Mouse (Mus musculus): ENCODE measurements around the gene Olfr638. TPM values are rescaled to one million over a fixed set of nuclear protein-coding genes. Genes with fewer than 3 reads are reported as not detected.

The Olfr638 gene
- polyA plus RNA-seq, 1 experiment from 2014 or later, result not detected

Other genes with a start within 250 kb of the Olfr638 start
- gene Olfr630, start 241.4 kb upstream of the Olfr638 start, polyA plus RNA-seq (2015; fragmentation: Nextera tagmentation; extraction: Ambion mirVana), result not detected in 2 replicates
- not detected in 2 replicates for gene Olfr69, start 227.2 kb upstream of the Olfr638 start, polyA plus RNA-seq (2015; fragmentation: Nextera tagmentation; extraction: Ambion mirVana)
- gene Olfr68, start 219.0 kb upstream of the Olfr638 start, polyA plus RNA-seq (2015; fragmentation: Nextera tagmentation; extraction: Ambion mirVana), result not detected in 2 replicates
- gene Olfr67, start 206.9 kb upstream of the Olfr638 start, polyA plus RNA-seq (2015; fragmentation: Nextera tagmentation; extraction: Ambion mirVana), result not detected in 2 replicates
- 1,031 and 1,160 TPM in 2 replicates for gene Hbb-bt, start 184.8 kb upstream of the Olfr638 start, polyA plus RNA-seq (2015; fragmentation: Nextera tagmentation; extraction: Ambion mirVana)
- 2,098 and 2,335 TPM in 2 replicates for gene Hbb-bs, start 170.7 kb upstream of the Olfr638 start, polyA plus RNA-seq (2015; fragmentation: Nextera tagmentation; extraction: Ambion mirVana)
- gene Hbb-bh2, start 158.2 kb upstream of the Olfr638 start, polyA plus RNA-seq (2015; fragmentation: Nextera tagmentation; extraction: Ambion mirVana), result not detected in 2 replicates
- 37.1 and 47.9 TPM in 2 replicates for gene Hbb-bh1, start 155.6 kb upstream of the Olfr638 start, polyA plus RNA-seq (2015; fragmentation: Nextera tagmentation; extraction: Ambion mirVana)
- gene Hbb-y, start 145.5 kb upstream of the Olfr638 start, polyA plus RNA-seq (2015; fragmentation: Nextera tagmentation; extraction: Ambion mirVana), result 4,013 and 4,161 TPM in 2 replicates
- not detected in 2 replicates for gene Olfr66, start 112.5 kb upstream of the Olfr638 start, polyA plus RNA-seq (2015; fragmentation: Nextera tagmentation; extraction: Ambion mirVana)
- not detected in 2 replicates for gene Olfr64, start 104.3 kb upstream of the Olfr638 start, polyA plus RNA-seq (2015; fragmentation: Nextera tagmentation; extraction: Ambion mirVana)
- not detected in 2 replicates for gene Olfr65, start 95.3 kb upstream of the Olfr638 start, polyA plus RNA-seq (2015; fragmentation: Nextera tagmentation; extraction: Ambion mirVana)
- not detected in 2 replicates for gene Olfr631, start 69.9 kb upstream of the Olfr638 start, polyA plus RNA-seq (2015; fragmentation: Nextera tagmentation; extraction: Ambion mirVana)
- not detected in 2 replicates for gene Olfr632, start 64.4 kb upstream of the Olfr638 start, polyA plus RNA-seq (2015; fragmentation: Nextera tagmentation; extraction: Ambion mirVana)
- not detected in 2 replicates for gene Olfr633, start 54.3 kb upstream of the Olfr638 start, polyA plus RNA-seq (2015; fragmentation: Nextera tagmentation; extraction: Ambion mirVana)
- 0.03 TPM in 1 of 2 replicates, not detected in the other for gene Olfr635, start 27.6 kb upstream of the Olfr638 start, polyA plus RNA-seq (2015; fragmentation: Nextera tagmentation; extraction: Ambion mirVana)
- 0.03 TPM in 1 of 2 replicates, not detected in the other for gene Olfr639, start 18.6 kb downstream of the Olfr638 start, polyA plus RNA-seq (2015; fragmentation: Nextera tagmentation; extraction: Ambion mirVana)
- not detected in 2 replicates for gene Olfr640, start 26.8 kb downstream of the Olfr638 start, polyA plus RNA-seq (2015; fragmentation: Nextera tagmentation; extraction: Ambion mirVana)
- gene Olfr641, start 36.7 kb downstream of the Olfr638 start, polyA plus RNA-seq (2015; fragmentation: Nextera tagmentation; extraction: Ambion mirVana), result not detected in 2 replicates
- not detected in 2 replicates for gene Olfr642, start 53.9 kb downstream of the Olfr638 start, polyA plus RNA-seq (2015; fragmentation: Nextera tagmentation; extraction: Ambion mirVana)
- gene 4930516K23Rik, start 62.7 kb downstream of the Olfr638 start, polyA plus RNA-seq (2015; fragmentation: Nextera tagmentation; extraction: Ambion mirVana), result not detected in 2 replicates
- gene Olfr644, start 73.1 kb downstream of the Olfr638 start, polyA plus RNA-seq (2015; fragmentation: Nextera tagmentation; extraction: Ambion mirVana), result not detected in 2 replicates
- gene Olfr645, start 86.7 kb downstream of the Olfr638 start, polyA plus RNA-seq (2015; fragmentation: Nextera tagmentation; extraction: Ambion mirVana), result not detected in 2 replicates
- gene Olfr646, start 106.1 kb downstream of the Olfr638 start, polyA plus RNA-seq (2015; fragmentation: Nextera tagmentation; extraction: Ambion mirVana), result not detected in 2 replicates
- gene Ubqln5, start 131.1 kb downstream of the Olfr638 start, polyA plus RNA-seq (2015; fragmentation: Nextera tagmentation; extraction: Ambion mirVana), result not detected in 2 replicates
- not detected in 2 replicates for gene Olfr643, start 138.7 kb downstream of the Olfr638 start, polyA plus RNA-seq (2015; fragmentation: Nextera tagmentation; extraction: Ambion mirVana)
- gene Ubqln3, start 144.5 kb downstream of the Olfr638 start, polyA plus RNA-seq (2015; fragmentation: Nextera tagmentation; extraction: Ambion mirVana), result not detected in 2 replicates
- gene Ubqlnl, start 151.8 kb downstream of the Olfr638 start, polyA plus RNA-seq (2015; fragmentation: Nextera tagmentation; extraction: Ambion mirVana), result not detected in 2 replicates
- gene Olfm5, start 166.1 kb downstream of the Olfr638 start, polyA plus RNA-seq (2015; fragmentation: Nextera tagmentation; extraction: Ambion mirVana), result not detected in 2 replicates
- gene Olfr648, start 184.6 kb downstream of the Olfr638 start, polyA plus RNA-seq (2015; fragmentation: Nextera tagmentation; extraction: Ambion mirVana), result 0.26 and 0.46 TPM in 2 replicates
- not detected in 2 replicates for gene Olfr649, start 197.2 kb downstream of the Olfr638 start, polyA plus RNA-seq (2015; fragmentation: Nextera tagmentation; extraction: Ambion mirVana)
- 0.32 and 0.59 TPM in 2 replicates for gene Trim6, start 220.0 kb downstream of the Olfr638 start, polyA plus RNA-seq (2015; fragmentation: Nextera tagmentation; extraction: Ambion mirVana)
- 0.46 and 0.75 TPM in 2 replicates for gene Trim34a, start 245.7 kb downstream of the Olfr638 start, polyA plus RNA-seq (2015; fragmentation: Nextera tagmentation; extraction: Ambion mirVana)

Data from midbrain, embryonic 13.5 days (tissue).